Mouse (Mus musculus): ENCODE measurements around the gene Aspscr1.
"Not testable (repeated sequence)": the region's sequence is repeated elsewhere in the genome, so short reads cannot be mapped to it uniquely, and the experiment has no call there.

Gene Aspscr1

DNA sequence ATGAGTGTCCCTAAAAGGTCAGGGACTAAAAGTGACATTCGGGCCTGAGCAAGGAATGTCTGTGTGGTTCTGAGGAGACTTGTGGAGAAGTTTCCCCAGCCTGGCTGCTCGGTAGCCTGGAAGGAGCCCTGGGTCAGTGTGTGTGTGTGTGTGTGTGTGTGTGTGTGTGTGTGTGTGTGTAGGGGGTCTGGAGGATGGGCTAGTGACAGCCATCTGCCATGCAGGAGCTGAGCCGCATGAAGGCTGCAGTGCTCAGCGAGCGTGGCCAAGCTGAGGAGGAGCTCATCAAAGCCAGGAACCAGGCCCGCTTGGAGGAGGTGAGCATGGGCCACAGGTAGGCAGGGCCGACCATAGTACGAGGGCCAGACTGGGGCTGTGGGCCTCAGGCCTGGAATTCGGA is 46.5 kb downstream of the Aspscr1 start:
- peak; percentile 8 for DNase-seq

DNA sequence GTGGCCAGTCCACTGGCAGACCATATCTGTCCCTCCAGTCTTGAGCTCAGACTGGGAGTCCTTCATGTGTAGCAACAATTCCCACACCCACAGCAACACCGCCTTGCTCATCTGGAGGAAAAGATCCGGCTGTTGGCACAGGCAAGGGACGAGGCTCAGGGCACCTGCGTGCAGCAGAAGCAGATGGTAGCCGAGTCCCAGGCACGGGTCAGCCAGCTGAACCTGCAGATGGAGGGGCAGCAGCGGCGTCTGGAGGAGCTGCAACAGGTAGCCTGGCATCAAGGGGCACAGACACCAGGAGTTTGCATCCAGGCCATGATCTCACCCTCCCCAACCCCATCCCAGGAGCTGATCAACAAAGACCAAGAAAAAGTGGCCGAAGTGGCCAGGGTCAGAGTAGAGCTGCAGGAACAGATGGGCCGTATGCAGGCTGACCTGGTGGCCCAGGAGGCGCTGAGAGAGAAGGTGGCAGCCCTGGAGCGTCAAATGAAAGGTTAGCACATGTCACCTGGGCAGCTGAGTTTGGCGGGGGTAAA is 47.1 kb downstream of the Aspscr1 start:
- DNase-seq: peak; percentile 12

DNA sequence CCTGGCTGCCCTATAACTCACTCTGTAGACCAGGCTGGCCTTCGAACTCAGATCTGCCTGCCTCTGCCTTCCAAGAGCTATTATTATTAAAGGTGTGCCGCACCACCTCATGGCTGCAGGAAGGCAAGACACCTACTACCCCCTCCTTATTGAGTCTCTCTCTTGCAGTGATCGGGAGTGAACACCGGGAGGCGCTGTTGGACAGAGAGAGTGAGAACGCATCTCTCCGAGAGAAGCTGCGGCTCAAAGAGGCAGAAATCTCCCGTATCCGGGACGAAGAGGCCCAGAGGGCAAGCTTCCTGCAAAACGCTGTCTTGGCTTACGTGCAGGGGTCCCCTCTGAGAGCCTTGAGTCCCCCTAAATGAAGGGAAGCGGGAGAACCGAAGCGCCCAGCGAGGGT is 47.7 kb downstream of the Aspscr1 start:
- peak; percentile 95 for DNase-seq

GRCm38 (mm10) chr11:120721124-120722066 is 48.6 kb downstream of the Aspscr1 start, which contains the start of gene Rac3:
Gene Rac3 (plus strand): TSS chr11:120721470.
- peak; percentile 79 for DNase-seq

- peak; percentile 9 for DNase-seq
Measured at GRCm38 (mm10) chr11:120722067-120722630, 49.4 kb downstream of the Aspscr1 start.

GRCm38 (mm10) chr11:120722761-120723382 is 50.1 kb downstream of the Aspscr1 start:
- DNase-seq: peak; percentile 5

DNA sequence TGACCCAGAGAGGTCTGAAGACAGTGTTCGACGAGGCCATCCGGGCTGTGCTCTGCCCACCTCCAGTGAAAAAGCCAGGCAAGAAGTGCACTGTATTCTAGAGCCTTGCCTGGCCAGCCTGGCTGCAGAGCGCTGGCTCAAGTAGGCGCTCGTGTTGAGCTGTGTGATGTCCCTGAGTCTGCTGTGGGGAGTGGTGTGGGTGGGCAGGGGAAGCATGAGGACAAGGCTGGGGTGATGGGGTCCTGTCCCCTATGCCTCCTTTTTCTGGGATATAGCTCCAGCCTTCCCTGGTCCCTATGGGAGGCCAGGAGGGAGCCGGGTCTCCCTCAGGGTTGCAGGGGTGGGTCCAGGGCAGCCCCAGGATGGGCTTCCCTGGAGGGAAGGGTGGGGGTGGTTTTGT is 50.7 kb downstream of the Aspscr1 start:
- peak; percentile 2 for DNase-seq

DNA sequence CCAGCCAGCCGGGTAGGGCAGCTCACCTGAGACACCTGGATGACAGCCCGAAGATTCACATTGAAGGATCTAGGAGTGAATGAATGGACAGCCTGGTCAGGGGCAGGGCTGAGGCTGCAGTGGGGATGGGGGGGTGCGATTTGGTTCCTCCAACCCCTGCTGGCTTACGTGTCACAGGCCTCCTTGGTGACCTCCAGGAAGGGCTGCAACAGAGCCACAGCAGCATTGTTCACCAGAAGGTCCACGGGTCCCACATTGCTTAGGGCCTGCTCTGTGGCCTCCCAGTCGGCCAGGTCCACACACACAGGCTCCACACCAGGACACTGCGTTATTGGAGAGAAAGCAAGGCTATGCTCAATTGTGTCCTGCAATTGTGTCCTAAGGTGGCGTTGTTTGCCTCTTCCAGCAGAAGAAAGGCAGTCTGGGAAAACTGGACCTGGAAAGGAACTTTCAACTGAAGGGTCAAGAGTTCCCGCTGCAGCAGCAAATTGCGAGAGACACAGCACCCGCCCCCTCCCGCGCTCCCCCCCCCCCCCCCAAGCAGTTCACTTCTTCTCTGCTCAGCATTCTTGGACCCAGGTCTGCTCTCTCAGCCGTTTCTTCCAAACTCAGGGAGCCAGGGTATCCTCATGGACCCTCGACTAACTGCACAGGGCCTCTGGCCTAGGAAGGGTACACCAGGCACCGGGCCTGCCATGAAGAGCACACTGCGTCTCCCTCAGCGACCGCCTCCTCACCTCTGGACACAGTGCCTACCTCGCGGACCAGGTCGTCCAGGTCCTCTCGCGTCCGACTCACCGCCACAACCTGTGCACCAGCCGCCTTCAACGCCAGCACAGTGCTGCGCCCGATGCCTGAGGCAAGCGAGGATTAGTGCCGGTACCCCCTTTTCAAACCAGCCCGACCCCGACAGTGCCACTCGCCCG is 53.7 kb downstream of the Aspscr1 start:
- peak; percentile 1 for DNase-seq

DNA sequence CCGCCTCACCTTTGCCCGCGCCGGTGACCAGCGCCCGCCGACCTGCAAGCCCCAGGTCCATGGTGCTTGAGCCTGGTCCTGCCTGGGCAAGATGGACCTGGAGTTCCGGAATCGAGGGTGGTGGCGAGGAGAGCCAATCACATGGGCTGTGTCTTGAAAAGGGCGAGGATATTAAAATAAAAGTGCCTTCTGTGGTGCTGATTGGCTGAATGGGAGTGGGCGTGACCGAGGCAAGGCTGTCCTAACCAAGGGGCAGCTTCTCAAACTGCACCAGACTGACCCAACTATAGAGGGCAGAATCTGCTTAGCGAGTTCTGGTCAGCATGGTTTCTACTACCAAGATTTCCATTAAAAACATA is 54.4 kb downstream of the Aspscr1 start, which contains the start of gene Dcxr:
Gene Dcxr, minus strand, starts transcription at position 113 of the 359 bp plus-strand sequence.
- peak; percentile 68 for DNase-seq

DNA sequence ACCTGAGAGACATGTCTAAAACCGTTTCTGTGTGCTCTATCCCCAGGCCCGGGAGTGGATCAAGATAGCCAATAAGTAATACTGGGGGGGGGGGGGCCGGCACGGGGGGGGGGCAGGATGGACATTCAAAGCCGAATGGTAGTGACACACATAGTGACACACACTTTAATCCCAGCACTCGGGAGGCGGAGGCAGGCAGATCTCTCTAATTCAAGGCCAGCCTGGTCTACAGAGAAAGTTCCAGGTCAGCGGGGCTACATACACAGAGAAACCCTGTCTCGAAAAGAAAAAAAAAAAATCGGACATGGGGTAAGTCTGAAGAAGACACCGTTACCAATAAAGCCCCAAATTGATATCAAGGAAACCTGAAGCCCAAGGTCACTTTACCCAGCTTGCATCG is 54.8 kb downstream of the Aspscr1 start:
- DNase-seq: no peak

- no peak for DNase-seq
Measured at GRCm38 (mm10) chr11:120728530-120729240, 55.9 kb downstream of the Aspscr1 start.

DNA sequence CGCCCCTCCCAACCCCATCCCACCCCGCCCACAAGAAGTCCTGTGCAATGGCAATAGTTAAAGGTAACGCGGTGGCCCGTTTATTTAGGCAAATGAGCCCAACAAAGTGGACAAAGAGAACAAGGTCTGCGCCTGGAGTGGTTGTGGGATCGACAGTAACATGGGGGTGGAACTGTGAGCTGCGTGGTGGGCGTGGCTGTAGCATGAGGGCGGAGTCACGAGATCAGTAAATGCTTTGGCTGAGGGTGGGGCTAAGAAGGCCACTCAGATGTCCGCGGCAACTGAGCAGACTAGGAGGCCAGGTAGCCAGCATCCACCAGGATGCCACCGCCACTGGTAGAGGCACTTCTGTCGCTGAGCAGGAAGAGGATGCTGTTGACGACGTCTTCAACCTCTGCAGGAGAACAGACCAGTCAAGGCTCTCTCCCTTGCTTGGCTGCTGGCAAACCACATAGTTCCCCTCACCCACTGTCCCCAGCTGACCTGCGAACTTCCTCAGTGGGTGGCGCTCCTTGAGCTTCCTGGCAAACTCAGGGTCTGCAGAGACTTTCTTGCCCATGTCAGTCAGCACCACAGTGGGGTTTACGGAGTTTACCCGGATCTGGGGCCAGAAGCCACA is 56.8 kb downstream of the Aspscr1 start:
- DNase-seq: not testable (repeated sequence)

- no peak for DNase-seq
Measured at GRCm38 (mm10) chr11:120730331-120730870, 57.6 kb downstream of the Aspscr1 start.

DNA sequence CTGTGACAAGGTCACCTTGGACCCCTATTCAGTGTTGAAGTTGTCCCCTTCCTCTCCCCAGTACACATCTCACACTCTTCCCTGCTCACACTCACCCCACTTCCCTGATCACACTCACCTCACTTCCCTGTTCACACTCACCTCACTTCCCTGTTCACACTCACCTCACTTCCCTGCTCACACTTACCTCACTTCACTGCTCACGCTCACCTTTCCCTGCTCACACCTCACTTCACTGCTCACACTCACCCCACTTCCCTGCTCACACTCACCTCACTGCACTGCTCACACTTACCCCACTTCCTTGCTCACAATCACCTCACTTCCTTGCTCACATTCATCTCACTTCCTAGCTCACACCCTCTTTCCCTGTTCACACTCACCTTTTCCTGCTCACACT is 58.6 kb downstream of the Aspscr1 start:
- DNase-seq: no peak

DNA sequence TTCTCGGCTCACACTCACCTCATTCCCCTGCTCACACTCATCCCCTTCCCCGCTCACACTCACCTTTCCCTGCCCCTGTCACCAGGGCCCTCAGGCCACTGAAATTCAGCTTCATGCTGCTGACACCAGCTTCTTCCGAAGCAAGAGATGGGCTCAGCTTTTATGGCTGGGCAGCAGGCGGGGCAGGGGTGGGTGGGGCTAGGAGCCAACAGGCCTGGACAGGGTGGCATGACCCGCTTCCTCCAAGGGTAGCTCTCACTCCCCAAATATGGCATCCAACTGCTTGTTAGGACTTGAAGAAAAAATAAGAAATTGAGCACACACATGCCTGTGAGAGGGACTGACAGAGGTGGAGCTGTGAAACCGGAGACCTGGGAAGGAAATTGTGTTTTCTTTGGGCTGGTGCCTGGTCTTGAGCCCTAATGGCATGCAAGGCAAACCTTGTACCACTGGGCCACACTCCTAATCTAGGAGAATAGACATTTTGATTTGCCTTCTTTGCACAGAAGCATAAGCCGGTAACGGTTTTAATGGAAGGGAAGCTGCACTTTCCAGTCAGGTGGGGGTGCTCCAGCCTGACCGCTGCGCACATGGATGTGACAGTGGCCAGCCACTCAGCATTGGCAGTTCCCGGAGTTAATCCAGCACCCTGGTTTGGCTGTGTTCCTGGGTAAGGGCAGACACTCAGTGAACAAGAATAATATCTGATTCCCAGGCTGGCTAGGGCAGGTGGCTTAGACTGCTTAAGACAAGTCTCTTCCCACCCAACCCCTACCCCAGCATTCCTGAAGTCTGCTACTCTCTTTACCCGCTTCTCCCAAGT is 59.3 kb downstream of the Aspscr1 start, which contains the start of gene Cbr2:
Gene Cbr2, minus strand, starts transcription at position 257 of the 823 bp plus-strand sequence.
- DNase-seq: no peak

GRCm38 (mm10) chr11:120733521-120733920 is 60.7 kb downstream of the Aspscr1 start:
- DNase-seq: no peak

DNA sequence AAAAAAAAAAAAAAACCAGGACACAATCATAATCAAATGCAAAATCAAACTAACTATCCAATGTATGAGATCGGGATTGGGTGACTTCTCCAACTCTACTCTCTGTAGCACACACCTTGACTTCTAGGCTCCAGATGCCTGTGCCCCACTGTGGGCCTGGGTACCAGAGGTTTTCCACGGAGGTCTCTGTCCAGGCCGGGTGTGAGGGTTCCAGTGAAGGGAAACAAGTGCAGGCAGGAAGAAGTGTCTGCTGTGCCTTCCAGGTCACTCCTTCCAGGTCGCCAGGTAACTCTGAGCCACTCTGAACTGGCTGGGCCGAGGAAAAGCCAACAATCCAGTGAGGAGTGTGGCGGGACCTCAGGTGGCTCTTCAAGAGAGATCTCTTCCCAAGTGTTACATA is 63.7 kb downstream of the Aspscr1 start:
- no peak for DNase-seq

GRCm38 (mm10) chr11:120740981-120741380 is 68.2 kb downstream of the Aspscr1 start:
- no peak for DNase-seq

- DNase-seq: no peak
Measured at GRCm38 (mm10) chr11:120744121-120744701, 71.4 kb downstream of the Aspscr1 start.
